Mouse (Mus musculus): ENCODE measurements around the gene Kctd6. TPM values are rescaled to one million over a fixed set of nuclear protein-coding genes. Genes with fewer than 3 reads are reported as not detected.
"Not testable (repeated sequence)": the region's sequence is repeated elsewhere in the genome, so short reads cannot be mapped to it uniquely, and the experiment has no call there.

The Kctd6 gene
- polyA plus RNA-seq, 1 experiment from 2014 or later: 10.6 TPM

- Histone ChIP-seq H3K27ac (ENCODE audit: low read depth, low read length) (no peak within 1 kb of the TSS), H3K9me3 (ENCODE audit: control insufficient read depth, low read length) (no peaks in the 10 kb centered on the region), H3K27me3 (replicated peaks; ENCODE audit: control insufficient read depth, insufficient read depth, low read length) (no peaks in the 10 kb centered on the region), H3K4me2 (no peak within 1 kb of the TSS), H3K9ac (ENCODE audit: low read depth, low read length) (no peak within 1 kb of the TSS), H3K4me1 (replicated peaks; ENCODE audit: control insufficient read depth, insufficient read depth, low read length) (0 out of 2 replicates have a peak, but pooled peaks cover 2% of the 10 kb centered on the region), H3K36me3 (ENCODE audit: control insufficient read depth, insufficient read depth, low read length) (no peaks in the 10 kb centered on the region), H3K4me3 (ENCODE audit: low read depth, low read length) (no peak within 1 kb of the TSS)
- WGBS: 78% methylated on average over 3 of the region's 3 CpGs
- DNase-seq (ENCODE audit: low spot score): no peak
- ATAC-seq (replicated peaks; ENCODE audit: low FRiP score): no peak
These were observed 45.2 kb downstream of the Kctd6 start, which contains the start of gene Acox2 for GRCm38 (mm10) chr14:8259166-8259565. Acox2 (minus strand) TSS chr14:8259353.

GRCm38 (mm10) chr14:8260214-8260613 is 46.3 kb downstream of the Kctd6 start:
- WGBS: 73% methylated on average over 5 of the region's 5 CpGs
- Histone ChIP-seq H3K36me3 (ENCODE audit: control insufficient read depth, insufficient read depth, low read length) (no peaks in the 10 kb centered on the region), H3K9me3 (ENCODE audit: control insufficient read depth, low read length) (no peaks in the 10 kb centered on the region), H3K4me3 (ENCODE audit: low read depth, low read length) (no peak overlapping the region), H3K4me1 (replicated peaks; ENCODE audit: control insufficient read depth, insufficient read depth, low read length) (0 out of 2 replicates have a peak, but pooled peaks cover 2% of the 10 kb centered on the region), H3K27ac (ENCODE audit: low read depth, low read length) (no peak overlapping the region), H3K27me3 (replicated peaks; ENCODE audit: control insufficient read depth, insufficient read depth, low read length) (no peaks in the 10 kb centered on the region), H3K9ac (ENCODE audit: low read depth, low read length) (no peak overlapping the region), H3K4me2 (no peak overlapping the region)
- ATAC-seq (replicated peaks; ENCODE audit: low FRiP score) (no peak), DNase-seq (ENCODE audit: low spot score) (no peak)

- ATAC-seq (replicated peaks; ENCODE audit: low FRiP score) (no peak), DNase-seq (ENCODE audit: low spot score) (no peak)
- no peaks in the 10 kb centered on the region for H3K27me3 ChIP-seq (replicated peaks; ENCODE audit: control insufficient read depth, insufficient read depth, low read length)
- no peaks in the 10 kb centered on the region for H3K9me3 ChIP-seq (ENCODE audit: control insufficient read depth, low read length)
- H3K4me2 ChIP-seq: no peak overlapping the region
- H3K4me1 ChIP-seq (replicated peaks; ENCODE audit: control insufficient read depth, insufficient read depth, low read length): 0 out of 2 replicates have a peak, but pooled peaks cover 2% of the 10 kb centered on the region
- no peak overlapping the region for H3K9ac ChIP-seq (ENCODE audit: low read depth, low read length)
- WGBS: 53% methylated on average over 1 of the region's 1 CpGs
- H3K27ac ChIP-seq (ENCODE audit: low read depth, low read length): no peak overlapping the region
- H3K36me3 ChIP-seq (ENCODE audit: control insufficient read depth, insufficient read depth, low read length): no peaks in the 10 kb centered on the region
- H3K4me3 ChIP-seq (ENCODE audit: low read depth, low read length): no peak overlapping the region
These were observed 48.3 kb downstream of the Kctd6 start for GRCm38 (mm10) chr14:8262242-8262641.

- Histone ChIP-seq H3K9ac (ENCODE audit: low read depth, low read length) (no peak overlapping the region), H3K4me1 (replicated peaks; ENCODE audit: control insufficient read depth, insufficient read depth, low read length) (no peaks in the 10 kb centered on the region), H3K27ac (ENCODE audit: low read depth, low read length) (no peak overlapping the region), H3K4me3 (ENCODE audit: low read depth, low read length) (no peak overlapping the region), H3K4me2 (no peak overlapping the region), H3K27me3 (replicated peaks; ENCODE audit: control insufficient read depth, insufficient read depth, low read length) (no peaks in the 10 kb centered on the region), H3K36me3 (ENCODE audit: control insufficient read depth, insufficient read depth, low read length) (no peaks in the 10 kb centered on the region), H3K9me3 (ENCODE audit: control insufficient read depth, low read length) (no peaks in the 10 kb centered on the region)
- ATAC-seq (replicated peaks; ENCODE audit: low FRiP score) (no peak), DNase-seq (ENCODE audit: low spot score) (no peak)
- 89% methylated on average over 1 of the region's 1 CpGs for WGBS
These were observed 50.4 kb downstream of the Kctd6 start for GRCm38 (mm10) chr14:8264378-8264777.

GRCm38 (mm10) chr14:8271281-8271680 is 57.3 kb downstream of the Kctd6 start:
- H3K27me3 ChIP-seq (replicated peaks; ENCODE audit: control insufficient read depth, insufficient read depth, low read length); ATAC-seq (replicated peaks; ENCODE audit: low FRiP score); DNase-seq (ENCODE audit: low spot score); H3K4me3 ChIP-seq (ENCODE audit: low read depth, low read length); H3K4me1 ChIP-seq (replicated peaks; ENCODE audit: control insufficient read depth, insufficient read depth, low read length); H3K9ac ChIP-seq (ENCODE audit: low read depth, low read length); H3K27ac ChIP-seq (ENCODE audit: low read depth, low read length); H3K36me3 ChIP-seq (ENCODE audit: control insufficient read depth, insufficient read depth, low read length); H3K4me2 ChIP-seq; H3K9me3 ChIP-seq (ENCODE audit: control insufficient read depth, low read length): not testable (repeated sequence)
- 75% methylated on average over 8 of the region's 8 CpGs for WGBS

Other genes starting within 250 kb of the Kctd6 start
- 0.73 and 0.79 TPM in 2 replicates for gene Dnase1l3, start 219.6 kb upstream of the Kctd6 start, polyA plus RNA-seq (2014; fragmentation: Nextera tagmentation; extraction: Ambion mirVana)
- gene Abhd6, start 211.2 kb upstream of the Kctd6 start, polyA plus RNA-seq (2014; fragmentation: Nextera tagmentation; extraction: Ambion mirVana): 11.9 and 15.0 TPM in 2 replicates
- gene Rpp14, start 133.8 kb upstream of the Kctd6 start, polyA plus RNA-seq (2014; fragmentation: Nextera tagmentation; extraction: Ambion mirVana): 74.7 and 77.4 TPM in 2 replicates
- 18.5 and 19.1 TPM in 2 replicates for gene Pxk, start 115.9 kb upstream of the Kctd6 start, polyA plus RNA-seq (2014; fragmentation: Nextera tagmentation; extraction: Ambion mirVana)
- 196 and 210 TPM in 2 replicates for gene Pdhb, start 41.1 kb upstream of the Kctd6 start, polyA plus RNA-seq (2014; fragmentation: Nextera tagmentation; extraction: Ambion mirVana)
- gene Acox2, start 45.2 kb downstream of the Kctd6 start, polyA plus RNA-seq (2014; fragmentation: Nextera tagmentation; extraction: Ambion mirVana): 1.0 and 1.2 TPM in 2 replicates
- gene Fam107a, start 103.9 kb downstream of the Kctd6 start, polyA plus RNA-seq (2014; fragmentation: Nextera tagmentation; extraction: Ambion mirVana): 0.08 and 0.53 TPM in 2 replicates
- gene Oit1, start 164.6 kb downstream of the Kctd6 start, polyA plus RNA-seq (2014; fragmentation: Nextera tagmentation; extraction: Ambion mirVana): not detected in 2 replicates

All from liver, embryonic 11.5 days (tissue).